Mouse (Mus musculus) inflammation-experienced regulatory T-cells, adult 6 months (primary cell): ENCODE data around the gene Ung. TPM values are rescaled to one million over a fixed set of nuclear protein-coding genes. Genes with fewer than 3 reads are reported as not detected.

Experiments
- ATAC-seq: one replicate; pipeline ENCODE4 v1.8.0; 2017
- polyA plus RNA-seq, 3 experiments: library from polyadenylated mRNA; unstranded; fragments of 100-300 nt; shearing (Covaris generic); gene quantifications; one replicate each; pipeline ENCODE4 v1.2.1; 2017

Gene Ung
- polyA plus RNA-seq, 3 experiments from 2014 or later: 7.8 to 9.1 (median 8.5) TPM

DNA sequence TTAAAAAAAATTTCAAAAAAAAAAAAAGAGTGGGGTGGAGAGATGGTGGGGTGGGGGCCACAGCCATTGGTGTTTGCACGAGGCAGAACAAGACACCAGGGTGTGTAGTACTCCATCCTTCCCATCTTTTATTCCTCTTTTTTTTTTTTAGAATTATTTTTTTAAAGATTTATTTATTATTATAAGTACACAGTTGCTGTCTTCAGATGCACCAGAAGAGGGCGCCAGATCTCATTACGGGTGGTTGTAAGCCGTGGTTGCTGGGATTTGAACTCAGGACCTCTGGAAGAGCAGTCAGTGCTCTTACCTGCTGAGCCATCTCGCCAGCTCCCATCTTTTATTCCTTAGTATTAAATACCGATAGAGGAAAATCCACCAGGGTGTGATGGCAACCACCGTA lies 43.3 kb downstream of the Ung start:
- no peak for ATAC-seq

DNA sequence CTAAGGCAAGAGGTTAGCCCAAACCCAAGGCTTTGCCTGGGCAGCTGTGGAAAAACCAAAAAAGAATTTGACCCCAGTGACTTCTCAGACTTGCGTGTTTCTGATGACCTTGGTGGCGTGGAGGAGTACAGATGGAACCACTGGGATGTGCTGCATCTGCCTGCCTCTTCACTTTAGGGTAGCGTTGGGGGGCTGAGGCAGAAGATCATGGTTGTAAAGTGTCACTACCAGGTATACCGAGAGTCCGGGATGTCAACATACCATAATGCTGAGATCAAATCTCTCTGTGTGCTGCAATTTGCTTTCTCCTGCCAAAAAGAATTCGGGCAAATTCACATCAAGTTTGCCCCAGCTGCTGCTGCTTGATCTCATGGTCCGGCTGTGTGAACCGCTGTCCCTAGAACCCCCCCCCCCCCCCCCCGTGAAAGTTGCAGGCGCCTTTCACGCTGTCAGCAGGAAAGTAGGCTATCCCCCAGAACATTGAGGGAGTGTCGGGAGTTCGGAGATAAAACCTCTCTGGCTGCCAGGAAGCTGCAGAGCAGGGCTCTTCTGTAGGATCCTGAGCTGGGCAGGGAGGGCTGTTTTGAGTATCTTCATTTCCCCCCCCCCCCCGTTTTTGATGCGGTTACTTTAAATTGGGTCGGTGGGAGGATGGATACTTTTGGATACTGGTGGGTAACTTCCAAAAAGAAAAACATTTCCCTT lies 43.8 kb downstream of the Ung start:
- ATAC-seq: no peak

DNA sequence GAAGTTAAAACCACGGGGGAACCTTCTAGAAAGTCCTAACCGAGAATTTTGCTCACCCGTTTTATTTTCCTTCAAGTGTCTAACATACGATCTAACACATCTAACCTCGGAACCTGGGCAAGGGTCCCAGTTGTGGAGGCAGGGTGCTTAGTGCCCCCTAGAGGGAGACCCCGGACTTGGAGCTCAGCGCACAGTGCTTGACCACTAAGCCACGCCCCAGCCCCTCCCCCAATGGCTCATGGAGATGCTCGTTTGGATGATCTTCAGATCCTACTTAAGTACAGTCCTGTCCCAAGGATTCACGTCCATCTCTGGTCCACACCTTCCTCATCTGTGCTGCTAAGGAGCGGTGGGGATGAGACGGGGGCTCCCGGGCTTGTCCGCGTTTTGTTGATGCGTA lies 44.5 kb downstream of the Ung start:
- no peak for ATAC-seq

DNA sequence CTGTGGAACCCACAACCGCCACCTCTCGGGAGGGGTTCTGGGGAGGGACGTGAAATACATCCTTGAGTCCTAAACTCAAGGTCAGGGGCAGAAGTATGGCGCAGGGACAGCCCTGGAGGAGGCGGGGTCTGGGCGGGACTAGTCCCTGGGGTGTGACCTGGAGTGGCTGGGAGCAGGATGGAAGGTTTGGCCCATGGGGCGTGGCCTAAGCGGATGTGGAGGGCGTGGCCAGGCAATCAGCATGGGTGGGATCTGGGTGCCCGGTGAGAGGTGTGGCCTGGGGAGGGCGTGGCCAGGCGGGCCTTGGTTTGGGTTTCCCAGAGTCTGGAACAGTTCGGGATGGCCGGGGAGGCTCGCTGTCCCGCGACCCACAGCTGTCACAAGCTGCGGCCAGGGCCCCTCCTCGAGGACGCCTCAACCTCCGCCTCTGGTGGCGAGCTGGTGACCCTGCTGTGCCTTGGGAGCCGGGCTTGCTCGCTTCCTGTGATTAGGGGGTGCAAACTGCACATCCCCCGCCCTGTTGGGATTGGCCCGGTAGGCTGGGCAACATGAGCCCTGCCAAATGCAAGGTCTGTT lies 45.5 kb downstream of the Ung start:
- peak; percentile 96 for ATAC-seq

DNA sequence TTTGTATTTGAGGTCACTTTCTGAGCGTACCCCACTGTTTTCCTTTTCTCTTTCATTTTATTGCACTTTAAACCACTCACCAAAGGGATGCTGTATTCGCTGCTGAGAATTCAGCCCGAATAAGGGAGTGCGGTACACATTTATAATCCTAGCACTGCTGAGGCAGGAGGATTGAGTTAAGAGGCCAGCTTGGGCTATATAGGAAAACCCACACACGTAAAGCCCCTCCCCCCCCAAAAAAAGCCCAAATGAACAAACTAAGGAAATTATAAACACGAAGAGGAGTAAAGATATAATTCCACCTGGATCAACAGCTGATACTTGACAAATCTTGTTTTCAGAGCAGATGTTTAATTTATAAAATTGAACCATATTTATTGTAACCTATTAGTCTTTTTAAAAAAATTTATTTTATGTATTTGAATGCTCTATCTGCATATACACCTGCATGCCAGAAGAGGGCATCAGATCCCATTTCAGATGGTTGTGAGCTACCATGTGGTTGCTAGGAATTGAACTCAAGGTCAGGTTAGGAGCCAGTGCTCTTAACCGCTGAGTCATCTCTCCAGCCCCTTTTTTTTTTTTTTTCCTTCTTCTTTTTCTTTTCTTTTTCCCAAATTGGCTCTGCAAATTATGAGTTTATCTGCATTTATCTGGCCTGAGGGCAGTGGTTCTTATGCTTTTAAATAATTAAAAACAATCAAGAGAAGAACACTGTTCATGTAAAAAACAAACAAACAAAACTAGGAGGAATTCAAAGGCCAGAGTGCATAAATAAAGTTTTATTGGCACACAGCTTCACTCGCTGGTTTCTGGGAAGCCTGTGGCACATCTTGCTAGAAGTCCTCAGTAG lies 46.6 kb downstream of the Ung start:
- ATAC-seq: no peak

DNA sequence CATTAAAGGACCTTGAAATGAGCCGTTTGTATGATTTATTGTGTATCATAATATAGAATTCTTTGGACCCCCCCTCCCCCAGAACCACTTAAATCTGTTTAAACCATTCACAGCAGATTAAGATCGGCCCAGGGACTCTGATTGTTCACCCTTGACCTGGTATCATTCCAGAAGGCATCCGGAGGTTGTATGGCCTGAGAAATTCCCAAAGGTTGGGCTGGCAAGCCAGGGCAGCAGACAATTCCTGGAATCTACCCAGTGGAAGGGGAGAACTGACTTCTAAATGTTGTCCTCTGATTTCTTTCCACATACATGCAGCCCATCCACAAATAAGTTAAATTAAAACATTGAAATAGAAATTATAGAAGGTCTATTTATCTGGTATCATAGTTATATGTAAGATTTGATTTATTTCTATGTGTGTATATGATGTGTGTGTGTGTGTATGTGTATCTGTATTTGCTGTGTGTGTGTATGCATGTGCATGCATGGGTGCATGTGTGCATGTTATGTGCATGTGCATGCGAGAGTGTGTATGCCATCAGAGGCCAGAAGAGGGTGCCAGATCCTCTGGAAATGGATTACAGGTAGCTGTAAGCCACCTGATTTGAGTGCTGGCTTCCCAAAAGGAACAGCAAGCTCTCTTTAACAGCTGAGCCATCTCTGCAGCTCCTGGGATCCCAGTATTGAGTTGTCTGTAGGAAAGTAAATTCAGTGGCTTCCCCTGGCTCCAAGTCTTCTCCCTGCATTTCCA lies 48.0 kb downstream of the Ung start:
- ATAC-seq: no peak

DNA sequence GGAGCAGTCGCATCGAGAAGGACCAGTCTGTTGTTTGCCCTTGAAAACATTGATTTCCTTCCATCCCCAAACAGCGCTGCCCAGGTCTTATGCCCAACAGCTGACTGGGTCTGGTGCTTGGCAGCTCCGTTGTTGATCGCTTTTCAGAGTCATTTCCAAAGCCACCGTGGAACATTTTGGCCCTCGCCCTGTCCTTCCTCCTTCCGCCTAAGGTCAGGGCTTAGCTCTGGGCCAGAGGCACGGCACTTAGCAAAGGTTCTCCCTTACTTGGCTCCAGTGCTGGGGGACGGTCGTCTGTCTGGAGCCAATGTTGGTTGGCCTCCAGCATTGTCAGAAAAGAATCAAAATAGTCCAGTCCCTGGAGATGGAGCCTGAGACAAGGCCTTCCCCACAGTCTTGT lies 49.4 kb downstream of the Ung start:
- ATAC-seq: no peak

DNA sequence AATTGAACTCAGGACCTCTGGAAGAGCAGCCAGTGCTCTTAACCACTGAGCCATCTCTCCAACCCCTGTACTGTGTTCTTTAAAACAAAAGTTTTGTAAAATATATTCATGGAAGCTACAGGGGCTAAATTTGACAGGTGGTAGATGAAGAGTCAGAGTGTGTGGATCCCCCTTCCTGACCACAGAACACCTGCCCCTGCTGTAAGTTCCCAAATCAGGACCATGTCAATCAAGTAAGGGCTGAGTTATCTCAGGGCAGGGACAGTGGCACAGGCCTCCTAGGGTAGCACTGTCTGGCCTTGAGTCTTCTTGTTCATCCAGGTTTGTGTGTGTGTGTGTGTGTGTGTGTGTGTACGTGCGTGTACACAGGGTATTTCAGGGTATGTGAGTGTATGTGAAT lies 53.3 kb downstream of the Ung start:
- no peak for ATAC-seq

DNA sequence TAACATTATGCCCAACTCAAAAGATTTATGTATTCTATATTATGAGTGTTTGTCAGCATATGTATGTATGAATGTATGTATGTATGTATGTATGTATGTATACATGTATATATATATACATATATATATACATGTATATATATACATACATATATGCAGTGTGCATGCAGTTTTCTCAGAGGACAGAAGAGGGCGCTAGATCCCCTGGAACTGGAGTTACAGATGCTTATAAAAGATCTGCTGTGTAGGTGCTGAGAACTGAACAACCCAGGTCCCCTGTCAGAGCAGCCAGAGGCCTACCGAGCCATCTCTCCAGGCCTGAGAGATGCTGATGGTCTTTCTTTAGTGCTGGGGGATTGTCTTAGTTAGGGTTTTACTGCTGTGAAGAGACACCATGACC lies 56.9 kb downstream of the Ung start:
- no peak for ATAC-seq

Other genes with a start within 250 kb of the Ung start
- 10 to 100 TPM; 46.6 to 88.2 (median 57.2) TPM for gene Coro1c, start 221.6 kb upstream of the Ung start, polyA plus RNA-seq
- 10 to 100 TPM; 15.5 to 18.0 (median 16.9) TPM for gene Ssh1, start 136.5 kb upstream of the Ung start, polyA plus RNA-seq
- not detected for gene Dao, start 126.7 kb upstream of the Ung start, polyA plus RNA-seq
- gene Usp30, start 64.9 kb upstream of the Ung start, polyA plus RNA-seq: 1 to 10 TPM; 2.1 to 3.5 (median 2.7) TPM
- gene Svop, start 38.8 kb upstream of the Ung start, polyA plus RNA-seq: not detected
- gene Alkbh2, start 2.2 kb upstream of the Ung start, polyA plus RNA-seq: 1 to 10 TPM; 4.3 to 8.4 (median 5.4) TPM
- gene Acacb, start 16.1 kb downstream of the Ung start, polyA plus RNA-seq: 1 to 10 TPM; 1.3 to 4.5 (median 1.7) TPM
- not detected for gene Foxn4, start 143.4 kb downstream of the Ung start, polyA plus RNA-seq
- gene Myo1h, start 158.8 kb downstream of the Ung start, polyA plus RNA-seq: 1 to 10 TPM; 1.5 to 4.3 (median 2.9) TPM